Mouse (Mus musculus): Measurements from ENCODE around the gene Crygn.

Crygn gene

DNA sequence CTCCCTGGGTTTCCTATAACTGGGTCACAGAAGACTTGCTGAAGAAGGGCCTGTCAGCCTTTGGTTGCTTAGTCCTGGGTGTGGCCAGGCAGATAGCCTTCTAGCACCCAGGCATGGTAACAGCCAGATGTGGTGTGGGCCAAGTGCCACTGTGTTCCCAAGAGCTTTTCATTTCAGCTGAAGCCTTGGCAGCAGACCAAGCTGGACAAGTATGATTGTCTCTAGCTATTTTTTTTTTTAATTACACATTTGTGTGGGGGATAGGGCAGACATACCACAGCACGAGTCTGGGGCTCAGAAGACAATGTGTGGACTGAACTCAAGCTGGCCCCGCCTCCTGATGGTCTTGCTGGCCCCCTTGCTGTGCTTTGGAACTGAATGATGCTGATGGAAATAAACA, 47.8 kb downstream of the Crygn start:
- no peak for DNase-seq (ENCODE audit: low spot score in 2 of 2)

DNA sequence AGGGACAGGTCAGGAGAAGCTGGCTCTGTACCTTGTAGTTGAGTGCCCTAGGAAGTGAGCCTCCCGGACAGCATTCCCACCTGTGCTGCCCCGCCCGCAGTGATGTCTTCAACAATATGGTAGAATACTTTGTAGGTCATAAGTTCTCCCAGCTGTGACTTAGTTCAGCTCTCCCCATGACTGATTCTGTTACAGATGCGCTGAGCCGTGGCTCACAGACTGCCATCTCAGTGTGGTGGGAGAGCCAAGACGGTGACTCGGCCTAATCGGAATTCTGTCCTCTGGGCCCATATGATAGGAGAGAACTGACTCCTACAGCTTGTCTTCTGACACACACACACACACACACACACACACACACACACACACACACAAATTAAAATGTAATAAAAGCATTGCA, 53.2 kb downstream of the Crygn start:
- DNase-seq (ENCODE audit: low spot score in 2 of 2): no peak

DNA sequence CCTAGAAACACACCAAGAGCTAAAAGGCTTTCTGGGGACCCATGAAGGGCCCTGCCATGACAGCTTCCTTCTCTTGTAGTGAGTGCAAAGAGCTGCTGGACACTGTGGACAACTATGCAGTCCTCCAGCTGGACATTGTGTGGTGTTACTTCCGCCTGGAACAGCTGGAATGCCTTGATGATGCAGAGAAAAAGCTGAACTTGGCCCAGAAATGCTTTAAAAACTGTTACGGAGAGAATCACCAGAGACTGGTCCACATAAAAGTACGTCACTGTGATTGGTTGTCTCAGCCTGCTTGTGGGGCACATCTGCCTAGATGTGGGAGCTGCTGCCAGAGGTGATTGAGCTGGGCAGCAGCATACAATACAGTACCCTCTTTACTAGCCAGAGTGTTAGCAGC, 56.5 kb downstream of the Crygn start:
- DNase-seq (ENCODE audit: low spot score in 2 of 2): no peak

Measured in left cerebral cortex, adult 9 months (tissue).